Comparison of ENCODE assay signal across 8 mouse cellular contexts in genomic region chr10:127265727-127266111, GRCm38 (mm10). TPM values are rescaled to one million over a fixed set of nuclear protein-coding genes. Genes with fewer than 3 reads are reported as not detected.
A peak's percentile ranks its signal among the peaks of the same experiment; 100 is the strongest.
DNase-seq lines count a peak whose midpoint lies in the region; ATAC-seq and TF ChIP-seq lines count a peak whose summit lies in the region.

No protein-coding gene starts in this region.

- TF ChIP-seq EP300 in liver, embryonic 14.5 days (IDR thresholded peaks at IDR 0.05; ENCODE audit: low read depth) = no peak

- 30% methylated on average over 4 of the region's 4 CpGs for WGBS in heart, embryonic 15.5 days
- WGBS in forebrain, embryonic 16.5 days = 22% methylated on average over 4 of the region's 4 CpGs
- WGBS in liver, embryonic 14.5 days (ENCODE audit: insufficient replicate concordance) = 21% methylated on average over 4 of the region's 4 CpGs
- 22% methylated on average over 4 of the region's 4 CpGs for WGBS in stomach, embryonic 15.5 days

- DNase-seq in heart, adult 18-20 months = no peak
- peak; percentile 33 for DNase-seq in MEL-GATA-1-ER (ENCODE audit: extremely low read depth, low read depth)
- peak in 1 of 3 experiments; percentile 37 for DNase-seq in liver, embryonic 14.5 days (ENCODE audit: low read depth in 3 of 3, low spot score in 3 of 3)
- DNase-seq in adrenal gland, postnatal 25 days = no peak
- no peak for DNase-seq in layer of hippocampus, adult 11-12 months (ENCODE audit: low spot score)

- ATAC-seq in heart, embryonic 15.5 days (replicated peaks; ENCODE audit: insufficient number of reproducible peaks, insufficient read depth, low FRiP score, low read depth) = no peak
- ATAC-seq in forebrain, embryonic 16.5 days = no peak
- peak; percentile 65 for ATAC-seq in liver, embryonic 14.5 days (ENCODE audit: insufficient read depth)
- no peak for ATAC-seq in stomach, embryonic 15.5 days (ENCODE audit: insufficient read depth, low FRiP score, low read depth)

- H3K4me1 ChIP-seq in heart, embryonic 15.5 days (replicated peaks) = peaks cover 28% of the 10 kb centered on the region
- H3K4me1 ChIP-seq in forebrain, embryonic 16.5 days (replicated peaks; ENCODE audit: control insufficient read depth, insufficient read depth, low read length) = peaks cover 33% of the 10 kb centered on the region
- H3K4me1 ChIP-seq in liver, embryonic 14.5 days (replicated peaks; ENCODE audit: control insufficient read depth in 2 of 2, insufficient read depth in 2 of 2, low read length in 1 of 2) = peaks cover 6 to 15% of the 10 kb centered on the region in 2 experiments
- peaks cover 16% of the 10 kb centered on the region for H3K4me1 ChIP-seq in stomach, embryonic 15.5 days

- H3K27ac ChIP-seq in heart, embryonic 15.5 days = no peak overlapping the region
- H3K27ac ChIP-seq in forebrain, embryonic 16.5 days (ENCODE audit: low read length) = peak overlapping the region; percentile 49; the same call in 1 of the 2 replicates
- H3K27ac ChIP-seq in liver, embryonic 14.5 days = no peak overlapping the region
- H3K27ac ChIP-seq in stomach, embryonic 15.5 days = no peak overlapping the region

- TF ChIP-seq CTCF in liver, embryonic 14.5 days (IDR thresholded peaks at IDR 0.05; ENCODE audit: low read depth) = peak; percentile 38

- no peak overlapping the region for H3K9ac ChIP-seq in heart, embryonic 15.5 days
- no peak overlapping the region for H3K9ac ChIP-seq in forebrain, embryonic 16.5 days (replicated peaks; ENCODE audit: low read depth, low read length)
- H3K9ac ChIP-seq in liver, embryonic 14.5 days (replicated peaks) = peak overlapping the region; percentile 23; the same call in 1 of the 2 replicates
- H3K9ac ChIP-seq in stomach, embryonic 15.5 days = no peak overlapping the region

- peaks cover 3% of the 10 kb centered on the region; the same call in 1 of the 2 replicates for H3K36me3 ChIP-seq in heart, embryonic 15.5 days
- no peaks in the 10 kb centered on the region for H3K36me3 ChIP-seq in forebrain, embryonic 16.5 days (ENCODE audit: control insufficient read depth, insufficient read depth)
- H3K36me3 ChIP-seq in liver, embryonic 14.5 days (replicated peaks; ENCODE audit: control insufficient read depth, insufficient read depth, low read depth) = no peaks in the 10 kb centered on the region; the same call in 1 of the 2 replicates
- 0 out of 2 replicates have a peak, but pooled peaks cover 10% of the 10 kb centered on the region for H3K36me3 ChIP-seq in stomach, embryonic 15.5 days

- H3K4me2 ChIP-seq in heart, embryonic 15.5 days = peak overlapping the region; percentile 85
- peak overlapping the region; percentile 12; the same call in 1 of the 2 replicates for H3K4me2 ChIP-seq in forebrain, embryonic 16.5 days (ENCODE audit: low read length)
- H3K4me2 ChIP-seq in liver, embryonic 14.5 days (ENCODE audit: low read depth) = peak overlapping the region; percentile 52
- peak overlapping the region; percentile 41 for H3K4me2 ChIP-seq in stomach, embryonic 15.5 days

- H3K27me3 ChIP-seq in heart, embryonic 15.5 days = peaks cover 44% of the 10 kb centered on the region
- H3K27me3 ChIP-seq in forebrain, embryonic 16.5 days (replicated peaks; ENCODE audit: control insufficient read depth, insufficient read depth, low read length) = no peaks in the 10 kb centered on the region
- H3K27me3 ChIP-seq in liver, embryonic 14.5 days (ENCODE audit: control insufficient read depth, insufficient read depth, low read length) = peaks cover 20% of the 10 kb centered on the region
- H3K27me3 ChIP-seq in stomach, embryonic 15.5 days (replicated peaks) = peaks cover 19% of the 10 kb centered on the region

- H3K9me3 ChIP-seq in heart, embryonic 15.5 days (replicated peaks) = no peaks in the 10 kb centered on the region
- H3K9me3 ChIP-seq in forebrain, embryonic 16.5 days (ENCODE audit: control insufficient read depth, low read length) = no peaks in the 10 kb centered on the region
- no peaks in the 10 kb centered on the region for H3K9me3 ChIP-seq in liver, embryonic 14.5 days (ENCODE audit: control insufficient read depth, low read length)
- H3K9me3 ChIP-seq in stomach, embryonic 15.5 days = no peaks in the 10 kb centered on the region

- H3K4me3 ChIP-seq in heart, embryonic 15.5 days = peak overlapping the region; percentile 99
- H3K4me3 ChIP-seq in forebrain, embryonic 16.5 days (replicated peaks; ENCODE audit: low read length) = peak overlapping the region; percentile 93
- peak overlapping the region in 1 of 2 experiments; percentile 97; a peak in 2 of 4 replicates for H3K4me3 ChIP-seq in liver, embryonic 14.5 days (ENCODE audit: insufficient read depth in 1 of 2, low read depth in 2 of 2, low read length in 2 of 2)
- H3K4me3 ChIP-seq in stomach, embryonic 15.5 days (replicated peaks) = peak overlapping the region; percentile 100

RNA-seq across cellular contexts. Expression of gene Dctn2, which starts 0.4 kb away (rescaled TPM):
- polyA plus RNA-seq in heart, embryonic 15.5 days (2015; fragmentation: Nextera tagmentation; extraction: Ambion mirVana) = 127 and 152 TPM in 2 replicates
- 100 to 1,000 TPM; 139 to 146 TPM for total RNA-seq in heart, adult 18-20 months (2021)
- 319 and 342 TPM in 2 replicates for polyA plus RNA-seq in forebrain, embryonic 16.5 days (2015; fragmentation: Nextera tagmentation; extraction: Ambion mirVana)
- polyA plus RNA-seq in liver, embryonic 14.5 days (2012; rRNA removed) = 53.8 and 58.7 TPM in 2 replicates
- polyA plus RNA-seq in liver, embryonic 14.5 days (2014; fragmentation: Nextera tagmentation; extraction: Ambion mirVana) = 59.2 and 64.7 TPM in 2 replicates
- polyA plus RNA-seq in stomach, embryonic 15.5 days (2015; fragmentation: Nextera tagmentation; extraction: Ambion mirVana) = 161 and 169 TPM in 2 replicates
- 159 and 197 TPM in 2 replicates for total RNA-seq in adrenal gland, postnatal 25 days (2021)

RNA-seq across cellular contexts. Expression of gene Kif5a, which starts 2.6 kb away (rescaled TPM):
- 0.35 and 2.3 TPM in 2 replicates for polyA plus RNA-seq in heart, embryonic 15.5 days (2015; fragmentation: Nextera tagmentation; extraction: Ambion mirVana)
- under 1 TPM; 0.41 to 0.89 TPM for total RNA-seq in heart, adult 18-20 months (2021)
- 98.9 and 106 TPM in 2 replicates for polyA plus RNA-seq in forebrain, embryonic 16.5 days (2015; fragmentation: Nextera tagmentation; extraction: Ambion mirVana)
- 0.11 and 0.19 TPM in 2 replicates for polyA plus RNA-seq in liver, embryonic 14.5 days (2012; rRNA removed)
- 0.01 and 0.03 TPM in 2 replicates for polyA plus RNA-seq in liver, embryonic 14.5 days (2014; fragmentation: Nextera tagmentation; extraction: Ambion mirVana)
- polyA plus RNA-seq in stomach, embryonic 15.5 days (2015; fragmentation: Nextera tagmentation; extraction: Ambion mirVana) = 5.6 and 6.2 TPM in 2 replicates
- 8.6 and 13.1 TPM in 2 replicates for total RNA-seq in adrenal gland, postnatal 25 days (2021)

RNA-seq across cellular contexts. Expression of gene Mbd6, which starts 23.1 kb away (rescaled TPM):
- polyA plus RNA-seq in heart, embryonic 15.5 days (2015; fragmentation: Nextera tagmentation; extraction: Ambion mirVana) = 10.6 and 15.7 TPM in 2 replicates
- total RNA-seq in heart, adult 18-20 months (2021) = 10 to 100 TPM; 16.7 to 20.2 TPM
- 10.2 and 15.3 TPM in 2 replicates for polyA plus RNA-seq in forebrain, embryonic 16.5 days (2015; fragmentation: Nextera tagmentation; extraction: Ambion mirVana)
- 9.7 and 11.0 TPM in 2 replicates for polyA plus RNA-seq in liver, embryonic 14.5 days (2012; rRNA removed)
- polyA plus RNA-seq in liver, embryonic 14.5 days (2014; fragmentation: Nextera tagmentation; extraction: Ambion mirVana) = 5.6 and 6.2 TPM in 2 replicates
- polyA plus RNA-seq in stomach, embryonic 15.5 days (2015; fragmentation: Nextera tagmentation; extraction: Ambion mirVana) = 18.6 and 19.4 TPM in 2 replicates
- total RNA-seq in adrenal gland, postnatal 25 days (2021) = 73.2 and 73.3 TPM in 2 replicates

RNA-seq across cellular contexts. Expression of gene Mars, which starts 45.9 kb away (rescaled TPM):
- 75.4 and 78.4 TPM in 2 replicates for polyA plus RNA-seq in heart, embryonic 15.5 days (2015; fragmentation: Nextera tagmentation; extraction: Ambion mirVana)
- 10 to 100 TPM; 43.7 to 44.8 TPM for total RNA-seq in heart, adult 18-20 months (2021)
- 127 and 135 TPM in 2 replicates for polyA plus RNA-seq in forebrain, embryonic 16.5 days (2015; fragmentation: Nextera tagmentation; extraction: Ambion mirVana)
- polyA plus RNA-seq in liver, embryonic 14.5 days (2012; rRNA removed) = 53.6 and 63.4 TPM in 2 replicates
- 101 and 115 TPM in 2 replicates for polyA plus RNA-seq in liver, embryonic 14.5 days (2014; fragmentation: Nextera tagmentation; extraction: Ambion mirVana)
- polyA plus RNA-seq in stomach, embryonic 15.5 days (2015; fragmentation: Nextera tagmentation; extraction: Ambion mirVana) = 109 and 110 TPM in 2 replicates
- total RNA-seq in adrenal gland, postnatal 25 days (2021) = 110 and 135 TPM in 2 replicates

RNA-seq across cellular contexts. Expression of gene Pip4k2c, which starts 54.3 kb away (rescaled TPM):
- 23.2 and 27.0 TPM in 2 replicates for polyA plus RNA-seq in heart, embryonic 15.5 days (2015; fragmentation: Nextera tagmentation; extraction: Ambion mirVana)
- total RNA-seq in heart, adult 18-20 months (2021) = 10 to 100 TPM; 30.3 to 30.8 TPM
- 26.7 and 28.4 TPM in 2 replicates for polyA plus RNA-seq in forebrain, embryonic 16.5 days (2015; fragmentation: Nextera tagmentation; extraction: Ambion mirVana)
- 28.2 and 31.2 TPM in 2 replicates for polyA plus RNA-seq in liver, embryonic 14.5 days (2012; rRNA removed)
- polyA plus RNA-seq in liver, embryonic 14.5 days (2014; fragmentation: Nextera tagmentation; extraction: Ambion mirVana) = 25.7 and 31.1 TPM in 2 replicates
- 29.9 and 32.3 TPM in 2 replicates for polyA plus RNA-seq in stomach, embryonic 15.5 days (2015; fragmentation: Nextera tagmentation; extraction: Ambion mirVana)
- total RNA-seq in adrenal gland, postnatal 25 days (2021) = 38.4 and 48.8 TPM in 2 replicates

Comparison
In these comparisons a context has a peak if more than half of its experiments do, and no peak if none do; other contexts are left out.
1. H3K4me2 ChIP-seq: peak in every context shown above with its lines; median percentile 85 in heart, embryonic 15.5 days; 52 in liver, embryonic 14.5 days; 41 in stomach, embryonic 15.5 days; 12 in forebrain, embryonic 16.5 days.
2. RNA of gene Kif5a, which starts 2.6 kb away (polyA plus RNA-seq): 98.9 to 106 TPM in forebrain, embryonic 16.5 days; 5.6 to 6.2 TPM in stomach, embryonic 15.5 days, 0.35 to 2.3 TPM in heart, embryonic 15.5 days and 0.01 to 0.19 TPM in liver, embryonic 14.5 days; every median in the first group is over 10 times any median in the second.